Mouse (Mus musculus): ENCODE measurements around the gene Nell1.
"Not testable (repeated sequence)": the region's sequence is repeated elsewhere in the genome, so short reads cannot be mapped to it uniquely, and the experiment has no call there.

The Nell1 gene

GRCm38 (mm10) chr7:49974841-49975440, at the start of gene Nell1:
Gene Nell1 (plus strand): TSS chr7:49974864.
- DNase-seq: no peak

GRCm38 (mm10) chr7:49928571-49928970, 46.1 kb upstream of the Nell1 start:
- DNase-seq: no peak

GRCm38 (mm10) chr7:49929999-49930398, 44.7 kb upstream of the Nell1 start:
- no peak for DNase-seq

GRCm38 (mm10) chr7:49933386-49934115, 41.1 kb upstream of the Nell1 start:
- not testable (repeated sequence) for DNase-seq

- no peak for DNase-seq
Measured at GRCm38 (mm10) chr7:49936821-49937220, 37.8 kb upstream of the Nell1 start.

GRCm38 (mm10) chr7:49942023-49942422, 32.6 kb upstream of the Nell1 start:
- DNase-seq: no peak

GRCm38 (mm10) chr7:49942490-49942889, 32.2 kb upstream of the Nell1 start:
- DNase-seq: no peak

- no peak for DNase-seq
Measured at GRCm38 (mm10) chr7:49946691-49947090, 28.0 kb upstream of the Nell1 start.

- DNase-seq: peak; percentile 44
Measured at GRCm38 (mm10) chr7:49953546-49954181, 21.0 kb upstream of the Nell1 start.

- no peak for DNase-seq
Measured at GRCm38 (mm10) chr7:49954834-49955233, 19.8 kb upstream of the Nell1 start.

- no peak for DNase-seq
Measured at GRCm38 (mm10) chr7:49957142-49957541, 17.5 kb upstream of the Nell1 start.

GRCm38 (mm10) chr7:49963764-49964163, 10.9 kb upstream of the Nell1 start:
- DNase-seq: no peak

- no peak for DNase-seq
Measured at GRCm38 (mm10) chr7:49969516-49969915, 5.1 kb upstream of the Nell1 start.

- no peak for DNase-seq
Measured at GRCm38 (mm10) chr7:49975441-49976121, 917 bp downstream of the Nell1 start.

- no peak for DNase-seq
Measured at GRCm38 (mm10) chr7:49981511-49982227, 7.0 kb downstream of the Nell1 start.

- no peak for DNase-seq
Measured at GRCm38 (mm10) chr7:49984698-49985097, 10.0 kb downstream of the Nell1 start.

- DNase-seq: no peak
Measured at GRCm38 (mm10) chr7:49985947-49986346, 11.3 kb downstream of the Nell1 start.

- no peak for DNase-seq
Measured at GRCm38 (mm10) chr7:49999321-49999720, 24.7 kb downstream of the Nell1 start.

- DNase-seq: no peak
Measured at GRCm38 (mm10) chr7:50005268-50005667, 30.6 kb downstream of the Nell1 start.

GRCm38 (mm10) chr7:50035187-50036153, 60.8 kb downstream of the Nell1 start:
- no peak for DNase-seq

- no peak for DNase-seq
Measured at GRCm38 (mm10) chr7:50041112-50041511, 66.4 kb downstream of the Nell1 start.

- no peak for DNase-seq
Measured at GRCm38 (mm10) chr7:50050144-50050543, 75.5 kb downstream of the Nell1 start.
